Mouse (Mus musculus) bone marrow, adult 2 months (tissue): ENCODE results near the gene Gm3512. TPM values are rescaled to one million over a fixed set of nuclear protein-coding genes. Genes with fewer than 3 reads are reported as not detected.
"Not testable (repeated sequence)": the region's sequence is repeated elsewhere in the genome, so short reads cannot be mapped to it uniquely, and the experiment has no call there.

ENCODE experiments used
- H3K27ac ChIP-seq: fragments of 200-500 bp; 2 replicates; pipeline ENCODE4 v1.5.1; 2012; ENCODE audit warnings: low read depth, mild to moderate bottlenecking, control low read depth, inconsistent platforms, low read length; ENCODE audit not compliant: control insufficient read depth, poor library complexity, insufficient read depth
- H3K4me1 ChIP-seq: fragments of 200-500 bp; 2 replicates; pipeline ENCODE4 v1.6.1; 2011; ENCODE audit warnings: low read length; ENCODE audit not compliant: control insufficient read depth, insufficient read depth
- H3K4me3 ChIP-seq: fragments of 200-500 bp; replicated peaks from 2 replicates; pipeline ENCODE3; 2011; ENCODE audit warnings: mild to moderate bottlenecking, low read depth, low read length, control low read depth; ENCODE audit not compliant: control insufficient read depth
- WGBS: fragments of 180-500 bp; shearing (Covaris S2); methylation state at CpG from one replicate; pipeline ENCODE4 v1.1.7; 2018; 5-methylcytosine and 5-hydroxymethylcytosine counted together
- polyA plus RNA-seq: library from polyadenylated mRNA; stranded (reverse); fragments of >200 nt; gene quantifications from 2 replicates; pipeline ENCODE4 v1.2.4, GENCODE M21; 2011; ENCODE audit warnings: low replicate concordance; ENCODE audit not compliant: missing spikeins, insufficient read depth, insufficient read length

Gene Gm3512
- polyA plus RNA-seq, result not detected in 2 replicates

- WGBS, result no CpG with 5 or more reads among the region's 37 CpGs
- H3K4me3 ChIP-seq, result not testable (repeated sequence)
Measured at GRCm38 (mm10) chr14:7174483-7174971, at the start of gene Gm3512. Gm3512 (minus strand) TSS chr14:7174533.

GRCm38 (mm10) chr14:7200070-7200469 is 25.7 kb upstream of the Gm3512 start:
- not testable (repeated sequence) for H3K4me1 ChIP-seq, H3K4me3 ChIP-seq, H3K27ac ChIP-seq
- 70% methylated on average over 3 of the region's 3 CpGs for WGBS

More at GRCm38 (mm10) chr14:7174483-7174971, at the start of gene Gm3512:
- not testable (repeated sequence) for H3K4me1 ChIP-seq, H3K27ac ChIP-seq

- not testable (repeated sequence) for H3K4me3 ChIP-seq, H3K4me1 ChIP-seq, H3K27ac ChIP-seq
- WGBS, result no CpG with 5 or more reads among the region's 2 CpGs
Measured at GRCm38 (mm10) chr14:7194440-7194839, 20.1 kb upstream of the Gm3512 start, which contains the start of gene Gm16434. Gm16434 (minus strand) TSS chr14:7194540.

- H3K4me1 ChIP-seq, H3K27ac ChIP-seq, H3K4me3 ChIP-seq: not testable (repeated sequence)
- WGBS, result no CpG with 5 or more reads among the region's 2 CpGs
Measured at GRCm38 (mm10) chr14:7125312-7125711, 49.0 kb downstream of the Gm3512 start, which contains the start of gene Gm6676. Gm6676 (minus strand) TSS chr14:7125412.

- H3K4me1 ChIP-seq, H3K27ac ChIP-seq, H3K4me3 ChIP-seq: not testable (repeated sequence)
- 1% methylated on average over 13 of the region's 54 CpGs for WGBS
Measured at GRCm38 (mm10) chr14:7105124-7105802, 69.1 kb downstream of the Gm3512 start.

Other genes with a start within 250 kb of the Gm3512 start
- gene Gm6356, start 200.7 kb downstream of the Gm3512 start, polyA plus RNA-seq, result not detected in 2 replicates
- gene Gm10406, start 147.1 kb downstream of the Gm3512 start, polyA plus RNA-seq, result not detected in 2 replicates
- not detected in 2 replicates for gene Gm3685, start 129.6 kb downstream of the Gm3512 start, polyA plus RNA-seq
- not detected in 2 replicates for gene Gm3696, start 73.9 kb downstream of the Gm3512 start, polyA plus RNA-seq
- gene Gm6676, start 49.1 kb downstream of the Gm3512 start, polyA plus RNA-seq, result not detected in 2 replicates
- gene Gm16434, start 20.0 kb upstream of the Gm3512 start, polyA plus RNA-seq, result not detected in 2 replicates
- not detected in 2 replicates for gene Gm3727, start 90.2 kb upstream of the Gm3512 start, polyA plus RNA-seq
- gene Gm3739, start 140.5 kb upstream of the Gm3512 start, polyA plus RNA-seq, result not detected in 2 replicates
- not detected in 2 replicates for gene Gm5797, start 157.9 kb upstream of the Gm3512 start, polyA plus RNA-seq
- not detected in 2 replicates for gene Gm8374, start 190.6 kb upstream of the Gm3512 start, polyA plus RNA-seq